Mouse (Mus musculus) bone marrow, adult 2 months (tissue): ENCODE measurements around the gene Ldb2.

Source experiments
- CTCF ChIP-seq: fragments of 200-500 bp; IDR thresholded peaks from 2 replicates; pipeline ENCODE4 v1.5.1; 2011; ENCODE audit warnings: low read length, control low read depth; ENCODE audit not compliant: control insufficient read depth, insufficient read depth
- POLR2A ChIP-seq: fragments of 200-500 bp; IDR thresholded peaks from 2 replicates; pipeline ENCODE4 v1.6.1; 2011; ENCODE audit warnings: low read depth, mild to moderate bottlenecking, control low read depth, low read length, borderline replicate concordance; ENCODE audit not compliant: control insufficient read depth

- TF ChIP-seq CTCF (no peak), POLR2A (no peak)
Observed at GRCm38 (mm10) chr5:44465238-44465637, 334.2 kb downstream of the Ldb2 start.
